Mouse (Mus musculus) liver, adult 2 months (tissue): ENCODE measurements around the gene Plxnb2. TPM values are rescaled to one million over a fixed set of nuclear protein-coding genes. Genes with fewer than 3 reads are reported as not detected.

Source experiments
- DNase-seq: peaks from one replicate; pipeline ENCODE4 v3.0.0-alpha.2; 2011; ENCODE audit warnings: low read depth, low spot score; ENCODE audit errors: extremely low read depth
- H3K27ac ChIP-seq: fragments of 200-500 bp; replicated peaks from 2 replicates; pipeline ENCODE4 v1.5.1; 2012; ENCODE audit warnings: low read depth, mild to moderate bottlenecking, control low read depth, inconsistent platforms, low read length; ENCODE audit not compliant: insufficient read depth
- H3K27me3 ChIP-seq: fragments of 200-500 bp; 2 replicates; pipeline ENCODE4 v1.6.1; 2012; ENCODE audit warnings: mild to moderate bottlenecking, moderate library complexity, low read length, inconsistent platforms; ENCODE audit not compliant: control insufficient read depth, insufficient read depth
- H3K36me3 ChIP-seq: fragments of 200-500 bp; 2 replicates; pipeline ENCODE4 v1.6.1; 2012; ENCODE audit warnings: low read length, inconsistent platforms; ENCODE audit not compliant: control insufficient read depth, insufficient read depth
- H3K4me1 ChIP-seq: fragments of 200-500 bp; 2 replicates; pipeline ENCODE4 v1.6.1; 2011; ENCODE audit warnings: low read length; ENCODE audit not compliant: control insufficient read depth, insufficient read depth
- H3K4me3 ChIP-seq: fragments of 200-500 bp; 2 replicates; pipeline ENCODE4 v1.5.1; 2011; ENCODE audit warnings: low read depth, mild to moderate bottlenecking, control low read depth, low read length, moderate library complexity; ENCODE audit not compliant: insufficient read depth
- H3K79me2 ChIP-seq: fragments of 200-500 bp; 2 replicates; pipeline ENCODE4 v1.6.1; 2012; ENCODE audit warnings: inconsistent platforms, mild to moderate bottlenecking, low read length, moderate library complexity; ENCODE audit not compliant: control insufficient read depth, insufficient read depth
- H3K9ac ChIP-seq: fragments of 200-500 bp; 2 replicates; pipeline ENCODE4 v1.6.1; 2012; ENCODE audit warnings: low read depth, mild to moderate bottlenecking, control low read depth, inconsistent platforms, low read length
- CTCF ChIP-seq: fragments of 200-500 bp; IDR thresholded peaks from 2 replicates; pipeline ENCODE4 v1.5.1; 2011; ENCODE audit warnings: low read depth, low read length, control low read depth
- POLR2A ChIP-seq: fragments of 200-500 bp; IDR thresholded peaks from 2 replicates; pipeline ENCODE4 v1.6.1; 2011; ENCODE audit warnings: low read length, control low read depth; ENCODE audit not compliant: insufficient read depth; ENCODE audit errors: extremely low read depth
- WGBS: fragments of 180-500 bp; shearing (Covaris S2); methylation state at CpG from one replicate; pipeline ENCODE4 v1.1.7; 2018; 5-methylcytosine and 5-hydroxymethylcytosine counted together
- polyA plus RNA-seq: library from polyadenylated mRNA; depleted of rRNA; stranded (reverse); fragments of >200 nt; gene quantifications from 2 replicates; pipeline ENCODE4 v1.2.3, GENCODE M21; 2012
- total RNA-seq: library from RNA; depleted of rRNA; stranded (reverse); fragments of >200 nt; gene quantifications from 2 replicates; pipeline ENCODE4 v1.2.3, GENCODE M21; 2014

The Plxnb2 gene
- total and polyA plus RNA-seq, 2 experiments = 80.0 to 199 TPM

DNA sequence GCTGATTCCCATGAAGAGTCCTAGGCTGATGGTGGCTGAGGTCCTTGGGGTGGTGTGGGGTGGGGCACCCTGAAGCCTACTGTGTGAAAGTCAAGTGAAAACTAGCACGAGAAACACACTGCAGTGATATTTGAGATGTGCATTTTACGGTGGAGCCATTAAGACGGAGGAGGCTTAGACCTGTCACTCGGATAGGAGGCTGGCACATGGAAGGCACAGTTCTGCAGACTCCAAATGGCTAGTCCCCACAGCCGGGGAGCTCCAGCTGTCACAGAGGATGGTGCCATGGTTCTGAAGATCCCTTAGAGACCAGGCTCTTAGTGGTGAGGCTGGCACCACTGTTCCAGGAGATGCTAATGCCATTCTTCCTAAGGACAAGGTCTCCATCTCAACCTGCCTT is 2.3 kb upstream of the Plxnb2 start:
- Histone ChIP-seq H3K27me3 (no peaks in the 10 kb centered on the region), H3K79me2 (peaks cover 6% of the 10 kb centered on the region; the same call in 1 of the 2 replicates), H3K4me1 (peaks cover 11% of the 10 kb centered on the region), H3K36me3 (no peaks in the 10 kb centered on the region), H3K27ac (no peak overlapping the region), H3K9ac (no peak overlapping the region), H3K4me3 (no peak overlapping the region)
- no peak for DNase-seq
- WGBS = 90% methylated on average over 5 of the region's 5 CpGs
- no peak for TF ChIP-seq POLR2A
- TF ChIP-seq CTCF = no peak

DNA sequence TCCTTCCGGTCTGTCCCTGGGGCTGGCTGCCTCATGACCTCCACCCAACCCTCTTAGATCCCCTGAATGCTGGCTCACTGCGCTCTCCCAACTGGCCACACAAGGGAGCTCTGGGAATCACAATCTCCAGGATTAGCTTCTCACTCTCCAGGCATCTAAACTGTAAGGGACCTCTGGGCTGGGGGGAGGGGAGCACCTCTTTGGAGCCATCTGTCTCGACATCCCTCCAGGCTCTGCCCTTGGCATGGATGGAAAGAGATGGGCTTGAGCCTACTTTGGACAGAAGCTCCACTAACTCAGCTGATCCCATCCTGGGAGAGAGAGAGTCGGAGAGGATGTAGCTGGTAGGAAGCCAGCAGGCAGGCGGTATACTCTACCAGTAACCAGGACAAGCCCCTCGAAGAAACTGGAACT is 1.7 kb upstream of the Plxnb2 start:
- H3K36me3 ChIP-seq = no peaks in the 10 kb centered on the region
- TF ChIP-seq CTCF (0 out of 2 replicates have a peak, but pooled peaks have one; percentile 25), POLR2A (no peak)
- no peak for DNase-seq
- H3K4me3 ChIP-seq = no peak overlapping the region
- H3K9ac ChIP-seq = no peak overlapping the region
- no peaks in the 10 kb centered on the region for H3K27me3 ChIP-seq
- H3K4me1 ChIP-seq = peaks cover 15% of the 10 kb centered on the region
- no peak overlapping the region; the same call in 1 of the 2 replicates for H3K27ac ChIP-seq
- peaks cover 6% of the 10 kb centered on the region; the same call in 1 of the 2 replicates for H3K79me2 ChIP-seq
- WGBS = 70% methylated on average over 6 of the region's 6 CpGs

GRCm38 (mm10) chr15:89181561-89182270 is 1.1 kb upstream of the Plxnb2 start:
- no peaks in the 10 kb centered on the region for H3K27me3 ChIP-seq
- TF ChIP-seq POLR2A (no peak), CTCF (peak; percentile 20; the same call in 1 of the 2 replicates)
- no peak overlapping the region for H3K4me3 ChIP-seq
- WGBS = 75% methylated on average over 10 of the region's 10 CpGs
- peaks cover 19% of the 10 kb centered on the region for H3K4me1 ChIP-seq
- H3K79me2 ChIP-seq = peaks cover 9% of the 10 kb centered on the region; the same call in 1 of the 2 replicates
- DNase-seq = peak; percentile 23
- no peak overlapping the region for H3K9ac ChIP-seq
- H3K27ac ChIP-seq = 0 out of 2 replicates have a peak overlapping the region, but pooled peaks have one; percentile 1
- no peaks in the 10 kb centered on the region for H3K36me3 ChIP-seq

DNA sequence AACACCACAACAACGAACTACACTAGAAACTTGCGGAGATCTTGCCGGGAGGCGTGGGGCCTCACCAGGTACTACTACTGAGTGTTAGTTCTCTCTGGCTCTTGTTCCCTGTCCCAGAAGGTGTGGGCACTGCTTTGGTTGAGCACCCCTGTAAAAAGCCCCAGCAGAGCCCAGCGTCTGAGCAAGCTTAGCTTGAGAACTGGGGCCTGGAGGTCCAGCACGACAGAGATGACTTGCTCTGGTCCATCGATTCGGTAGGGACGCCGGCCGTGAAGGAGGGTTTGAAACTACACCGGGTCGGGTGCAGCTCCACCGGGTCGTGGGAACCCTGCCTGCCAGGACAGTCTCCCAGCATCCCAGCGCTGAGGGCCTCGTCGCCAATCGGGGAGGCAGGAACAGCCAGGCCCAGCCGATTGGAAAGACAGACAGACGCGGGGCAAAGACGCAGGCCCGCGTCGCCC is 477 bp downstream of the Plxnb2 start:
- Histone ChIP-seq H3K27ac (peak overlapping the region; percentile 96), H3K4me1 (peaks cover 31% of the 10 kb centered on the region), H3K4me3 (peak overlapping the region; percentile 82), H3K79me2 (peaks cover 24% of the 10 kb centered on the region), H3K9ac (peak overlapping the region; percentile 87), H3K27me3 (no peaks in the 10 kb centered on the region), H3K36me3 (no peaks in the 10 kb centered on the region)
- DNase-seq = peak; percentile 39
- TF ChIP-seq POLR2A (no peak), CTCF (no peak)
- WGBS = under 1% methylated on average over 26 of the region's 26 CpGs

- TF ChIP-seq CTCF (no peak), POLR2A (no peak)
- WGBS = 2% methylated on average over 6 of the region's 6 CpGs
- H3K36me3 ChIP-seq = no peaks in the 10 kb centered on the region
- H3K79me2 ChIP-seq = peaks cover 29% of the 10 kb centered on the region
- peak overlapping the region; percentile 82 for H3K4me3 ChIP-seq
- H3K27ac ChIP-seq = peak overlapping the region; percentile 96
- no peaks in the 10 kb centered on the region for H3K27me3 ChIP-seq
- no peak for DNase-seq
- peak overlapping the region; percentile 87 for H3K9ac ChIP-seq
- peaks cover 37% of the 10 kb centered on the region for H3K4me1 ChIP-seq
These were observed 991 bp downstream of the Plxnb2 start for GRCm38 (mm10) chr15:89179630-89179964.
